Mouse (Mus musculus) Muller cell, postnatal 12 days (primary cell): ENCODE measurements at regions not wholly inside any gene's neighbourhood (a gene's known extent, or its start where the extent isn't known, plus 50 kb on each side); places are given as distances from the start of the nearest gene placed in this dataset.

Experiments
- DNase-seq: peaks from one replicate; pipeline ENCODE4 v3.0.0-alpha.2; 2015; ENCODE audit errors: inconsistent ontology term

GRCm38 (mm10) chr9:31794911-31795310 lies 118.4 kb downstream of the Barx2 start:
- no peak for DNase-seq

GRCm38 (mm10) chr9:31775956-31776355 lies 137.3 kb downstream of the Barx2 start:
- peak; percentile 85 for DNase-seq

GRCm38 (mm10) chr9:31765401-31765800 lies 147.9 kb downstream of the Barx2 start:
- no peak for DNase-seq

GRCm38 (mm10) chr9:31757894-31758561 lies 155.2 kb downstream of the Barx2 start:
- peak; percentile 77 for DNase-seq

- DNase-seq = no peak
These were observed 182.8 kb downstream of the Barx2 start for GRCm38 (mm10) chr9:31730443-31730842.

- DNase-seq = no peak
These were observed 194.0 kb downstream of the Barx2 start for GRCm38 (mm10) chr9:31719309-31719708.

- DNase-seq = peak; percentile 20
These were observed 203.2 kb downstream of the Barx2 start for GRCm38 (mm10) chr9:31710022-31710421.

- no peak for DNase-seq
These were observed 206.6 kb downstream of the Barx2 start for GRCm38 (mm10) chr9:31706688-31707087.

GRCm38 (mm10) chr9:31690921-31691475 lies 222.3 kb downstream of the Barx2 start:
- peak; percentile 27 for DNase-seq

GRCm38 (mm10) chr9:31688398-31688705 lies 224.1 kb upstream of the Tmem45b start:
- no peak for DNase-seq

GRCm38 (mm10) chr9:31687686-31688397 lies 223.6 kb upstream of the Tmem45b start:
- DNase-seq = peak; percentile 62

- DNase-seq = no peak
These were observed 222.2 kb upstream of the Tmem45b start for GRCm38 (mm10) chr9:31686466-31686865.

- DNase-seq = no peak
These were observed 220.5 kb upstream of the Tmem45b start for GRCm38 (mm10) chr9:31684812-31685188.

GRCm38 (mm10) chr9:31684099-31684811 lies 220.0 kb upstream of the Tmem45b start:
- peak; percentile 82 for DNase-seq

GRCm38 (mm10) chr9:31683302-31684081 lies 219.2 kb upstream of the Tmem45b start:
- DNase-seq = peak; percentile 40

- no peak for DNase-seq
These were observed 218.6 kb upstream of the Tmem45b start for GRCm38 (mm10) chr9:31682893-31683292.

GRCm38 (mm10) chr9:31677150-31677549 lies 212.9 kb upstream of the Tmem45b start:
- no peak for DNase-seq

- no peak for DNase-seq
These were observed 194.8 kb upstream of the Tmem45b start for GRCm38 (mm10) chr9:31659026-31659425.

GRCm38 (mm10) chr9:31657612-31658011 lies 193.3 kb upstream of the Tmem45b start:
- no peak for DNase-seq

GRCm38 (mm10) chr9:31656676-31657075 lies 192.4 kb upstream of the Tmem45b start:
- no peak for DNase-seq

GRCm38 (mm10) chr9:31654747-31655146 lies 190.5 kb upstream of the Tmem45b start:
- DNase-seq = no peak

- DNase-seq = no peak
These were observed 190.0 kb upstream of the Tmem45b start for GRCm38 (mm10) chr9:31654213-31654612.
